Mouse (Mus musculus) mouse trophoblast stem cell (cell line): ENCODE measurements around the gene Olfr617.
"Not testable (repeated sequence)": the region's sequence is repeated elsewhere in the genome, so short reads cannot be mapped to it uniquely, and the experiment has no call there.

Experiments
- in situ Hi-C, 2 experiments: fragments of 300-500 bp; cut with MseI, MboI; formaldehyde crosslinking; loops; 2 replicates in 1 of 2; 3 replicates in 1 of 2; pipeline ENCODE4 v1.15.1; 2025

Gene Olfr617

DNA sequence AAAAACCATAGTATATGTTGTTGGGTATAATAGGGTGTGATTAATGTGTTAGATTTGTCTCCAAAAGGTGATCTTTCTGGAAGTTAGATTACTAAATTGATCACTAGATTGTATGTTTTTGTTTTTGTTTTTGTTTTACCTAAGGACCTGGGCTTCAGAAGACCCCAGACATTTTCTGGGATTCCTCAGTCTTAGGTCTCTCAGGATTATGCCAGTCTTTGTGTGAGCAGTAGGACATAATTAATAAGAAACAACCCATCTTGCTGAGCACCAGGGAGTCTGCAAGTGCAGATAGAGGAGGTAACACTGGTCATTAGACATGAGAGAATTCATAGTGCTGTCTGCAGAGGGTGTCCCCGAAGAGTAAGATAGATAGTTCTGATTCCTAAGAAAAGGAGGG lies at the start of gene Olfr617:
TSS of gene Olfr617 (plus strand) at position 301 of the 400 bp plus-strand sequence.
- in situ Hi-C loops, result no loop called here

DNA sequence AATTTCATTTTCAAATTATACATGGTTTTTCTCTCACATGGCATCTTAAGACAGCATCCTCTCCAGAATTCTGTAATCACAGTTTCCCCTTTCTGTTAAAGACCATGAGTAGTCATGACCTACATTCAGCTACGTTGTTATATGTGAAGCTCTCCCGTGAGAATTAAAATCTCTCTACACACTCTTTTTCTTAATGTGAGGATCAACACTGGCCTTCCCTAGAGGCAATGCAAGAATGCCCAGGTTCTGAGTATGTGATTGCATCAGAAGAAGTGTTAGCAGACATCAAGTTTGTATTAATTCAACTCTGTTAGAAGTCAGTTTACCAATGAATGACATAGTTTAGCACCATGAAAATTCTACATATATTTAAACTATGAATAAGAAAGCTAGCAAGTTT lies 30.2 kb upstream of the Olfr617 start, which contains the start of gene Olfr612:
TSS of gene Olfr612 (minus strand) at position 101 of the 400 bp plus-strand sequence.
- in situ Hi-C loops, result not testable (repeated sequence)

DNA sequence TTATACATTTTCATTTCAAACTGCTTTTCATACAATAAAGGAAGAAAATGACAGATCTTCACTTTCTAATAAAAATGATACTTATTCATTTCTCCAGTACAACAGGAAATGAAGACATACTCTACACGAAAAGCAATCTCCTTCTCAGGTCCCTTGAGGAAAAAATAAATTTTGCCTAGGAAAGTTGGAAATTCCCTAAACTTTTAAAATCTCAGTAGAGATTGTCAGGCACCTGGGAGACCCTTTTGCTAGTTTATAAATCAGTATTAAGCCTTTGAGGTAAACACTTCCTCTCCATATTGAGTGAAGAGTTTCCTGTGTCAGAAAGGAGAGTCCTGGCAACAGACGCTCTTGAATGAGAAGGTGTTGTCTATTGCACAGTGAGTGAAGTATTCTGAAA lies 25.1 kb upstream of the Olfr617 start, which contains the start of gene Olfr613:
TSS of gene Olfr613 (plus strand) at position 301 of the 400 bp plus-strand sequence.
- in situ Hi-C loops, result no loop called here

DNA sequence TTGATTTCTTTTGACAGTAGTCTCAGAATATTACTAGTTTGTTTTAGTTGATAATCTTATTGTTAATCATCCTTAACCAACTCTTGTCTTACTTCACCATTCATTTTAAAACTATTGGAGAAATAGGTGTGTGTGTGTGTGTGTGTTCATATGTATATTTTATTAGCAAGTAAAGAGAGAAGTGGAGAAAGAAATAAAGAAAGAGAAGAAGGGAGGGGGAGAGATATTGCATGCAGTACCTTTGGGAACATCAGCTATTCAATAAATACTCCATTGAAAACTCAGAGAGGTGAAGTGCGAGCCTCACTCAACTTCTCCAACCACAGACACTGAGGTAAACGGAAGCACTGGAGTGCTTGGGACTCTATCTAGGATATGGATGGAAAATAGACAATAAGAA lies 17.1 kb upstream of the Olfr617 start, which contains the start of gene Olfr615:
TSS of gene Olfr615 (plus strand) at position 301 of the 400 bp plus-strand sequence.
- in situ Hi-C loops, result no loop called here

DNA sequence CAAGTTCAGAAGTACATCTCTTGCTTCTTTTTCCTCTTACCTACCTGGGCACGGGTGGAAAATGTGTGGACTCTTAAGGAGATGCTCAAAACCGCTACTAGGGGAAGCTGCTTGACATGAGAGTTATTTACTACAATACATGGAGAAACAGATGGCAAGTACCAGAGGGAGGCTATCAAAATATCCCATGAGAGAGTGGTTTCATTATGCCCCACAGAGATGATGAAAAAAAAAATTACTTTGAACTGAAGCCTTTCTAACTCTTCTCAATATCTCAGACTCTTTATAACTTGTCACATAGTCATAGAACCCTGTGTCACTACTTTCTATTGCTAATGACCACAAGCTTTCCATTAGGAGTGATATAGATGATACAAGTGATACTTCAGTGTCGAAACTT lies 3.8 kb upstream of the Olfr617 start, which contains the start of gene Olfr616:
TSS of gene Olfr616 (minus strand) at position 101 of the 400 bp plus-strand sequence.
- in situ Hi-C loops, result no loop called here

DNA sequence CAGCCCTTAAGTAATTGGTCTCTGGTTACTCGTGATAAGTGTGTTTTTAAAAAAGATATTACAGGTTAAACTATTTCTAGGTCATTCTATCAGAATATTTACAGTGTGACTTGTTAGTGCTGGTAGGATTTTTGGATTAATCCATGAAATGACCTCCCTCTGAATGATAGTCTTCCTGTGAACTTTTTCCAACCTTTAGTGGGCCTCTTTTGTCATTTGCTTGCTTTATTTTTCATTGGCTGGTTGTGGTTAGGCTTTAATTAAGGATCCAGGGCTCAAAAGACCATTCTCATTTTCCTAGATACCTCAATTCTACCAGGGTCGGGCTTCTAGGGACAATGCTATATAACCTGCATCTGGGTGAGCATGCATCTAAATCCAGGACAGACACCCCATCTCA lies 16.9 kb downstream of the Olfr617 start, which contains the start of gene Olfr618:
TSS of gene Olfr618 (plus strand) at position 301 of the 400 bp plus-strand sequence.
- in situ Hi-C loops, result no loop called here

DNA sequence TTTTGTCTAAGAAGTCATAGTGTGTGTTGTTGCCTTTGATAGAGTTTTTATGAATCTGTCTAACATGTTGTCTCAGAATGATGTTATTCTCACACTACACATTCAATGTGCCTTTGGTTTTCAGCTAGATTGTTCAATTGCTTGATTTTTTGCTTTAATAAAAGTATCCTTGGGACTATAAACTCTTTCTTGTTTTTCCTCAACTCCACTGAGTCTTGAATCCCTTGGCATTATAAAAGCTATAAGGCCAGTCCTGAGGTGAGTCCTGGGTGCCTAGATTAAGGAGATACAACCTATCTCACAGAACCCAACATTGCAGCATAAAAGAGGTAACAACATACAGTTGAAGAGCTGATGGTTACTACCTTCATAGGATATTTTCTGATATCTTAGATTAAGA lies 27.4 kb downstream of the Olfr617 start, which contains the start of gene Olfr619:
TSS of gene Olfr619 (plus strand) at position 301 of the 400 bp plus-strand sequence.
- in situ Hi-C loops, result no loop called here

DNA sequence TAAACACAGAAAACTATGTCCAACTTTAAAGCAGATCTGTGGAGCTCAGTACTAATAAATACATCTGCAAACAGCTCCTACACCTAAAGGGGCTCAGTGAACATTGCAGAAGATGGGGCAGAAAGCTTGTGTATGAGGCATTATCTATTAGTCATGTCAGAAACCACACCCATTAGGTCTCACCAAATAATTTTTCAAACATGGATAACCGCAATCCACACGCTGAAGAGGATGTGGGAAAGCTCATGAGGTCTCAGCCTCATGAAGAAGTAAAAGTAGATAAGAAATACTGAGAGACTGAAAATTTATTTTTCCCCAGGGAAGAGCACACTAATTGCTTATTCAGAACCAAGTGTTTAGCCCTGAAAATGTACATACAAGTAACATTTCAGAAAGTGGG lies 34.6 kb downstream of the Olfr617 start:
- in situ Hi-C loops, result no loop called here

DNA sequence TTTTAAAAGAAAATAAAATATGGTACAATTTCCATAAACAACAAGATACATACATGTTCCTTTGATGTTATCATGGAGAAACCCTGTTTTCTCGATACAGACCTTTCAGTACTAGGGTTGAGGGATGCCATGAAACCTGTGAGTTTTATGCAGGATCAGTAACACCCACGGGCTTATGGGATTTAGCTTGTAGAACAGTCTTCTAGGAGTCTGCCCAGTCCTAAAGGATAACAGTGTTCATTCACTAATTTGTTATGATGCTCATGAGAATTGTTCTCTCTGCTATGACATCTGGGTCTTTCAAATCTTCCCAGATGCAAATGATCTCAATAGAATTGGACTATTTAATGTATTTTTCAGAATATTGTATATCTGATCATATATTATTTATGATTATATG lies 39.6 kb downstream of the Olfr617 start, which contains the start of gene Olfr620:
TSS of gene Olfr620 (minus strand) at position 101 of the 400 bp plus-strand sequence.
- in situ Hi-C loops, result no loop called here
